Mouse (Mus musculus): Measurements from ENCODE around the gene Nkx1-2. TPM values are rescaled to one million over a fixed set of nuclear protein-coding genes. Genes with fewer than 3 reads are reported as not detected.

Gene Nkx1-2
- polyA plus RNA-seq, 1 experiment from 2014 or later: not detected

DNA sequence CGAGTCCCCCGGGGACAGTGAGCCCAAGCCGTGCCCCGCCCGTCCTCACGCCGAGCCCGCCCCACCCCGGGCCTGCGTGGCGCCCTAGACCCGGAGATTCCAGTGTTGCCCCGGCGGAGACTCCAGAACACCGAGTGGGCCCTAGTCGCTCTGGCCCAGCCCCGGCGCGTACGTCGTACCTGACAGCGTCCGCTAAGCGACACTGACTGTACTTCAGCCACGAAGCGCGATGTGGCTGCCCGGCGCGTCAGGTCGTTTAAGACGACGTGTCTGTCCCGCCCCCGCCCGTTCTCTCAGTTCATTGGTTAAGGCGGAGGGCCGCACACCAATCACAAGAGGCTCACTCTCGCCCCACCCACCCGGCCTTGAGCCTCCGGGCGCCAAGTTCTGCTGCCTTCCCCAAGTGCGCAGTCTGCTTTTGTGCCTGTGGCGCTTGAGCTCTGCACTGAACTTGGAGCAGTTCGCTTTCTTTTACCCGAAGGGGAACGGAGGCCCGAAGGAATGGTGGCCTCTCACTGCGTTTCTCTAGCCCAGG, 23.3 kb downstream of the Nkx1-2 start, which contains the start of gene Oat:
Gene Oat, minus strand, starts transcription at position 283 of the 535 bp plus-strand sequence.
- ATAC-seq (ENCODE audit: insufficient read depth, low FRiP score): peak; percentile 96
- Histone ChIP-seq H3K4me2 (ENCODE audit: low read depth, low read length) (peak within 1 kb of the TSS; percentile 67), H3K36me3 (ENCODE audit: control insufficient read depth, insufficient read depth, low read length) (no peaks in the 10 kb centered on the region), H3K4me3 (replicated peaks; ENCODE audit: low read length) (peak within 1 kb of the TSS; percentile 72), H3K9ac (ENCODE audit: low read length) (peak within 1 kb of the TSS; percentile 84), H3K4me1 (ENCODE audit: control insufficient read depth, insufficient read depth, low read length) (peaks cover 18% of the 10 kb centered on the region), H3K27me3 (ENCODE audit: control insufficient read depth, insufficient read depth, low read length) (no peaks in the 10 kb centered on the region), H3K9me3 (replicated peaks; ENCODE audit: control insufficient read depth, low read length) (no peaks in the 10 kb centered on the region), H3K27ac (ENCODE audit: low read length) (peak within 1 kb of the TSS; percentile 97)
- WGBS: under 1% methylated on average over 49 of the region's 49 CpGs

DNA sequence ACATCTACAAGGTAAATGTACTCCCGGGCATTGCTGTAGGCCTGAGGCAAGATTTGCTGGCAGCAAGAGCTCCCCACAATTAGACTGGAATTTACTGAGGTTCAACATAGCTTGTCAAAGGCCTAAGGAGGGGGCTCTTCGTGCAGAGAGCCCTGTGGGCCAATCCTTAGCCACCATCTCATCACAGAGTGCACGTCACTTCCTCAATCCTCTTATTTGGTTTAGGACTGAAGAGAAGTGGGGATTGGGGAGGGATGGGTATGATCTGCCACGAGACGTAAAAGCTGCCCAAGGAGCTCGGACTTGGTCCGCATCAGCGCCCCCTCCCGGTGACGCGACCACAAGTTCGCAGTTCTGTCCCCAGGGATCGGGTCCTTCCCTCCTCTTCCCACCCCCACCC, 23.8 kb downstream of the Nkx1-2 start:
- ATAC-seq (ENCODE audit: insufficient read depth, low FRiP score): peak; percentile 86
- no peaks in the 10 kb centered on the region for H3K9me3 ChIP-seq (replicated peaks; ENCODE audit: control insufficient read depth, low read length)
- H3K36me3 ChIP-seq (ENCODE audit: control insufficient read depth, insufficient read depth, low read length): no peaks in the 10 kb centered on the region
- H3K4me1 ChIP-seq (ENCODE audit: control insufficient read depth, insufficient read depth, low read length): peaks cover 20% of the 10 kb centered on the region
- no peaks in the 10 kb centered on the region for H3K27me3 ChIP-seq (ENCODE audit: control insufficient read depth, insufficient read depth, low read length)
- peak overlapping the region; percentile 97 for H3K27ac ChIP-seq (ENCODE audit: low read length)
- peak overlapping the region; percentile 72 for H3K4me3 ChIP-seq (replicated peaks; ENCODE audit: low read length)
- peak overlapping the region; percentile 67 for H3K4me2 ChIP-seq (ENCODE audit: low read depth, low read length)
- WGBS: 0% methylated on average over 13 of the region's 13 CpGs
- H3K9ac ChIP-seq (ENCODE audit: low read length): peak overlapping the region; percentile 84

DNA sequence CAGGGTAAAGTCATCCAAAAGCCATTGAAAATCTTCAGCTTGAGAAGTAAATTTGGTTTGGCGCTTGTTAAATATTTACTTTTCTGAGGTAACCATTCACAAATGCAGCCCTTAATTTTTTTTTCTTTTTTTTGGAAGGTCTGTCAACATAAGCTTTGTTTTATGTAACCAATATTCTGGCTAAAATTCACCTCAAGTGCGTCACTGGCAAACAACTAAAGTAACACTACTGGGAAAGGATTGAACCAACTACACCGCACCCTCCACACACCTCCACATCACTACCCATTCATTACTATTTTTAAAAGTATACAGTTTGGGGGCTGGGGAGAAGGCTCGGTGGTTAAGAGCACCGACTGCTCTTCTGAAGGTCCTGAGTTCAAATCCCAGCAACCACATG, 24.8 kb downstream of the Nkx1-2 start:
- no peak for ATAC-seq (ENCODE audit: insufficient read depth, low FRiP score)
- no peak overlapping the region for H3K9ac ChIP-seq (ENCODE audit: low read length)
- peak overlapping the region; percentile 9; the same call in 1 of the 2 replicates for H3K4me3 ChIP-seq (replicated peaks; ENCODE audit: low read length)
- no peak overlapping the region for H3K27ac ChIP-seq (ENCODE audit: low read length)
- no peaks in the 10 kb centered on the region for H3K27me3 ChIP-seq (ENCODE audit: control insufficient read depth, insufficient read depth, low read length)
- peaks cover 23% of the 10 kb centered on the region for H3K4me1 ChIP-seq (ENCODE audit: control insufficient read depth, insufficient read depth, low read length)
- 42% methylated on average over 5 of the region's 5 CpGs for WGBS
- H3K9me3 ChIP-seq (replicated peaks; ENCODE audit: control insufficient read depth, low read length): no peaks in the 10 kb centered on the region
- no peaks in the 10 kb centered on the region for H3K36me3 ChIP-seq (ENCODE audit: control insufficient read depth, insufficient read depth, low read length)
- H3K4me2 ChIP-seq (ENCODE audit: low read depth, low read length): peak overlapping the region; percentile 4; the same call in 1 of the 2 replicates

DNA sequence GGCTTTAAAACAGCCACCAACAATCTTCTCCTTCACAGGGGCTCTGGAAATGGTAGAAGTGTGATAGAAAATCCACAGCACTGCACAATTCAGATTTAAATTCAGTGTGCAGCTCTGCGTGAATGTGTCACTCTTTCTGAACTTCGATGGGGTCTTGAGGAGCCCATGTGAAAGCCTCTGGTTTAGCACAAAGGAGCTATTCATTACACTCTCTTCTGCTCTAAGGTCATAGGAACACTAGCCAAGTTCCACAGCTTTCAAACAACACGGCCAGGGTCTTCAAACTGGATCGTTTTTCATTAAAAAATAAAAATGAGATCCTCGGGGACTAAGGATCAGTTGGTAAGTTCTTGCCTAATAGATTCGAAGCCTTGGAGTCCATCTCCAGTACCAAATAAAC, 26.2 kb downstream of the Nkx1-2 start:
- H3K27ac ChIP-seq (ENCODE audit: low read length): no peak overlapping the region
- no peak overlapping the region for H3K4me2 ChIP-seq (ENCODE audit: low read depth, low read length)
- ATAC-seq (ENCODE audit: insufficient read depth, low FRiP score): no peak
- no peaks in the 10 kb centered on the region for H3K9me3 ChIP-seq (replicated peaks; ENCODE audit: control insufficient read depth, low read length)
- no peaks in the 10 kb centered on the region for H3K27me3 ChIP-seq (ENCODE audit: control insufficient read depth, insufficient read depth, low read length)
- H3K4me1 ChIP-seq (ENCODE audit: control insufficient read depth, insufficient read depth, low read length): peaks cover 30% of the 10 kb centered on the region
- 67% methylated on average over 6 of the region's 6 CpGs for WGBS
- no peaks in the 10 kb centered on the region for H3K36me3 ChIP-seq (ENCODE audit: control insufficient read depth, insufficient read depth, low read length)
- no peak overlapping the region for H3K4me3 ChIP-seq (replicated peaks; ENCODE audit: low read length)
- H3K9ac ChIP-seq (ENCODE audit: low read length): no peak overlapping the region

DNA sequence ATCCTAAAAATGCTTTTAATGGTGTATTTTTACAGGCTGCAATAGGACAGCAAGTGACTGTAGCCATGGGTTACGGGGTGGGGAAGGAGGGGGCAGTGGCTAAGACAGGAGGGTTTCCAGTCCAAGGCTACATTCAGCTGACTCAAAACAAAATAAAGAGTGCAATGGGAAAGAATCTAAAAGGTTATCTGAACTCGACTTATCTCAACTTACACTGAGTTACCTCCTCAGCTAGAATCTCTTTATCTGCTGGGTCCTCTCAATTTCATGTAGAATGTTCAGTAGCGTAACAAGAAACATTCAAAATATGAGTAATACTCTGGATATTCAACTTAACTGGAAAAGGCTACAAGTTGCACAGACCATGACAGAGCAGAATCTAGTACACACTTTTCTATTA, 26.7 kb downstream of the Nkx1-2 start:
- WGBS: 66% methylated on average over 3 of the region's 3 CpGs
- Histone ChIP-seq H3K36me3 (ENCODE audit: control insufficient read depth, insufficient read depth, low read length) (no peaks in the 10 kb centered on the region), H3K9ac (ENCODE audit: low read length) (no peak overlapping the region), H3K4me3 (replicated peaks; ENCODE audit: low read length) (no peak overlapping the region), H3K4me2 (ENCODE audit: low read depth, low read length) (0 out of 2 replicates have a peak overlapping the region, but pooled peaks have one; percentile 35), H3K9me3 (replicated peaks; ENCODE audit: control insufficient read depth, low read length) (no peaks in the 10 kb centered on the region), H3K27ac (ENCODE audit: low read length) (no peak overlapping the region), H3K27me3 (ENCODE audit: control insufficient read depth, insufficient read depth, low read length) (no peaks in the 10 kb centered on the region), H3K4me1 (ENCODE audit: control insufficient read depth, insufficient read depth, low read length) (peaks cover 30% of the 10 kb centered on the region)
- ATAC-seq (ENCODE audit: insufficient read depth, low FRiP score): no peak

DNA sequence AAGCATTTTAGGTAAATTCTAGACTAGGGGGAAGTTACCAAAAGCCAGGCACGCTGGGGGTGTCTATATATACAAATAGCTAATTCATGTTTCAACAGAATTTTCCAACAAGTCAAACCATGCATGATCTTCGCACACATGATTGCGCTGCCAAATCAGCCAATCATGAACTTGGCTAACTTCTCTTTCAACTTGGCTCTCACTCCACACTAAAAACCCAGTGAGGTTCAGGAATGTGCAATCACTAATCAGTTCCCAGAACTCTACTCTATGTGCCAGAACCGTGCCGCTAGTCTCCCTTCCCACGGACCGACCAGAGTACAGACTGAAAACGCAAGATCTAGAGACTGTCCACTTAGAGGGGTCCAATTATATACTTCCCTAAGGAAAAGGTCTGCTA, 28.0 kb downstream of the Nkx1-2 start:
- H3K9ac ChIP-seq (ENCODE audit: low read length): no peak overlapping the region
- no peaks in the 10 kb centered on the region for H3K36me3 ChIP-seq (ENCODE audit: control insufficient read depth, insufficient read depth, low read length)
- H3K4me1 ChIP-seq (ENCODE audit: control insufficient read depth, insufficient read depth, low read length): peaks cover 30% of the 10 kb centered on the region
- peak overlapping the region; percentile 39 for H3K4me2 ChIP-seq (ENCODE audit: low read depth, low read length)
- H3K27ac ChIP-seq (ENCODE audit: low read length): peak overlapping the region; percentile 36; the same call in 1 of the 2 replicates
- H3K27me3 ChIP-seq (ENCODE audit: control insufficient read depth, insufficient read depth, low read length): no peaks in the 10 kb centered on the region
- no peak overlapping the region; the same call in 1 of the 2 replicates for H3K4me3 ChIP-seq (replicated peaks; ENCODE audit: low read length)
- ATAC-seq (ENCODE audit: insufficient read depth, low FRiP score): no peak
- no peaks in the 10 kb centered on the region for H3K9me3 ChIP-seq (replicated peaks; ENCODE audit: control insufficient read depth, low read length)
- 58% methylated on average over 8 of the region's 8 CpGs for WGBS

DNA sequence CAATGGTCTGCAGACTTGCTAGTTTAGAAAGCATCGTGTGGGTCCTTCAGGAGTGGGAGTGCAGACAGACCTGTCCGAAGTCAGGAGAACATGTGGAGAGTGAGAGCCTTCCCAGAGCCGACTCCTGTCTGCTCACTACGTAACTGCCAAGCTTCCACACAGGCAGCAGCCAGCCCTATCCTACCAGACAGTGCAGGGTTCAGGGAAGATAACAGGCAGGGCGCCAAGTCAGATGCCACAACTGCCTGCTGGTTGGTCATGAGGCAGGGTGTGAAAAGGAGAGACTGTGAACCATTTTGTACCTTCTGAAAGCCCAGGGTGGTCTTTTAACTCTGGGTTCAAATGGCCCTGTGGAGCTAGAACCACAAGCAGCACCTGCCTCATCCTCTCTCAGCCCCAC, 29.4 kb downstream of the Nkx1-2 start:
- 68% methylated on average over 5 of the region's 5 CpGs for WGBS
- ATAC-seq (ENCODE audit: insufficient read depth, low FRiP score): peak; percentile 35; the same call in 1 of the 2 replicates
- H3K9ac ChIP-seq (ENCODE audit: low read length): 0 out of 2 replicates have a peak overlapping the region, but pooled peaks have one; percentile 2

DNA sequence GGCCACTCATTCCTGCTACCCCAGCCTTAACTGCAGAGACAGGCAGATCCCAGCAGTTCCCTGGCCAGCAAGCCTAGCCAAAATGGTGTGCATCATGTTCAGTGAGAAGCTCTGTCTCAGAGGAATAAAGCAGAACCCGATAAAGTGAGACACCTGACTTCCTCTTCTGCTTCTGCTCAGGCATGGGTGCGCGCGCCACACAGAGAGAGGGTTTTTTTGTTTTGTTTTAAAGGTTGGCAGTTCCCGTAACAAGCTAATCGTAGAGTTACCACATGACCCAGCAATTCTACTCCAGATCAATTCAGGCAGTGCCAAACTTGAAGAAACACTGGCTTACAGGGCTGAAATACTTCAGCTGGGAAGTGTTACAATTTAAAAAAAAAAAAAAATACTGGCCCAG, 30.6 kb downstream of the Nkx1-2 start:
- H3K27ac ChIP-seq (ENCODE audit: low read length): no peak overlapping the region
- H3K9me3 ChIP-seq (replicated peaks; ENCODE audit: control insufficient read depth, low read length): no peaks in the 10 kb centered on the region
- WGBS: 81% methylated on average over 6 of the region's 6 CpGs

More for the DNA sequence above, 29.4 kb downstream of the Nkx1-2 start:
- Histone ChIP-seq H3K4me1 (ENCODE audit: control insufficient read depth, insufficient read depth, low read length) (peaks cover 30% of the 10 kb centered on the region), H3K9me3 (replicated peaks; ENCODE audit: control insufficient read depth, low read length) (no peaks in the 10 kb centered on the region), H3K27ac (ENCODE audit: low read length) (no peak overlapping the region), H3K4me3 (replicated peaks; ENCODE audit: low read length) (no peak overlapping the region), H3K36me3 (ENCODE audit: control insufficient read depth, insufficient read depth, low read length) (no peaks in the 10 kb centered on the region), H3K4me2 (ENCODE audit: low read depth, low read length) (no peak overlapping the region), H3K27me3 (ENCODE audit: control insufficient read depth, insufficient read depth, low read length) (no peaks in the 10 kb centered on the region)

DNA sequence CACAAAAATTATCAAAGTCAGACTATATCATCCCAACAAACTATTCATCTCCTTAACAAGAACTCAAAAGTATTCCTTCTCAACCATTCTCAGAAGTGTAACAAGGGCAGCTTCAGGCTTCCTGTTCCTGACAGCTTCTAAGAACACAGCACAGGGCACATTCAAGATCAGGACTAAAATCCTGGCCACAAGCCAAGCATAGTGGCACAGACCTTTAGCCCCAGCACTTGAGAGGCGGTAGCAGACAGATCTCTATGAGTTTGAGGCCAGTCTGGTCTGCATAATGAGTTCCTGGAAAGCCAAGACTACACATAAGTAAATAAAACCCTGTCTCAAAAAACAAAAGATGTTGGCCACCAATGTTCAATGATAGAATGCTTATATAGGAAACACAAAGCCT, 33.6 kb downstream of the Nkx1-2 start:
- Histone ChIP-seq H3K9me3 (replicated peaks; ENCODE audit: control insufficient read depth, low read length) (no peaks in the 10 kb centered on the region), H3K27ac (ENCODE audit: low read length) (no peak overlapping the region), H3K36me3 (ENCODE audit: control insufficient read depth, insufficient read depth, low read length) (peaks cover 24% of the 10 kb centered on the region), H3K4me1 (ENCODE audit: control insufficient read depth, insufficient read depth, low read length) (peaks cover 10% of the 10 kb centered on the region; the same call in 1 of the 2 replicates), H3K27me3 (ENCODE audit: control insufficient read depth, insufficient read depth, low read length) (no peaks in the 10 kb centered on the region), H3K4me2 (ENCODE audit: low read depth, low read length) (no peak overlapping the region), H3K4me3 (replicated peaks; ENCODE audit: low read length) (no peak overlapping the region), H3K9ac (ENCODE audit: low read length) (no peak overlapping the region)
- 49% methylated on average over 1 of the region's 1 CpGs for WGBS
- ATAC-seq (ENCODE audit: insufficient read depth, low FRiP score): no peak

More for the DNA sequence above, 30.6 kb downstream of the Nkx1-2 start:
- H3K4me2 ChIP-seq (ENCODE audit: low read depth, low read length): no peak overlapping the region
- H3K27me3 ChIP-seq (ENCODE audit: control insufficient read depth, insufficient read depth, low read length): no peaks in the 10 kb centered on the region
- no peak overlapping the region for H3K9ac ChIP-seq (ENCODE audit: low read length)
- no peak for ATAC-seq (ENCODE audit: insufficient read depth, low FRiP score)
- peaks cover 24% of the 10 kb centered on the region for H3K4me1 ChIP-seq (ENCODE audit: control insufficient read depth, insufficient read depth, low read length)
- H3K4me3 ChIP-seq (replicated peaks; ENCODE audit: low read length): no peak overlapping the region
- H3K36me3 ChIP-seq (ENCODE audit: control insufficient read depth, insufficient read depth, low read length): 0 out of 2 replicates have a peak, but pooled peaks cover 6% of the 10 kb centered on the region
